Mouse (Mus musculus) olfactory bulb, adult 2 months (tissue): Measurements from ENCODE around the gene Elf2.

Source experiments
- CTCF ChIP-seq: fragments of 200-500 bp; IDR thresholded peaks from 2 replicates; pipeline ENCODE4 v1.5.1; 2012; ENCODE audit warnings: low read depth, mild to moderate bottlenecking, low read length, moderate library complexity; ENCODE audit not compliant: insufficient read depth
- POLR2A ChIP-seq: fragments of 200-500 bp; IDR thresholded peaks from 2 replicates; pipeline ENCODE4 v1.6.1; 2012; ENCODE audit warnings: mild to moderate bottlenecking, low read depth, low read length, moderate library complexity; ENCODE audit not compliant: insufficient read depth

DNA sequence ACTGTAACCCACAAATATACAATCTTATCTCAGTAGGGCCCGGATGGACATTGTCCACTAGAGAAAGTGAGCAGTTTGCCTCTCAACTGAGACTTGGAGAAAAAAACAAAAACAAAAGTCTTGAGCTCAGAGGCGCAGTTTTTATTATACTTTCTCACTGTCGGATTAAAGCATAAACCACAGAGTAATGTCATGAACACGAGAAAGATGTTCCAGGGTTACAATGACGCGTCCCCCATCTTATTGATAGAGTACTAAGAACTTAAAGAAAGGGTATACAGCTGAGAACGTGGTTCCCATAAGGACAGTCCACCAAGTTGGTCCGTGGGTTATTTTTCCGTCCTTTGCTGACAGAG lies 1.1 kb downstream of the Elf2 start:
- TF ChIP-seq CTCF (no peak), POLR2A (no peak)
